Mouse (Mus musculus) inflammation-experienced regulatory T-cells, adult 6 months (primary cell): ENCODE results near the gene Cwc25. TPM values are rescaled to one million over a fixed set of nuclear protein-coding genes. Genes with fewer than 3 reads are reported as not detected.
"Not testable (repeated sequence)": the region's sequence is repeated elsewhere in the genome, so short reads cannot be mapped to it uniquely, and the experiment has no call there.

Source experiments
- ATAC-seq: one replicate; pipeline ENCODE4 v1.8.0; 2017
- polyA plus RNA-seq, 3 experiments: library from polyadenylated mRNA; unstranded; fragments of 100-300 nt; shearing (Covaris generic); gene quantifications; one replicate each; pipeline ENCODE4 v1.2.1; 2017

Cwc25 gene
- polyA plus RNA-seq, 3 experiments from 2014 or later = 23.0 to 28.1 (median 23.0) TPM

DNA sequence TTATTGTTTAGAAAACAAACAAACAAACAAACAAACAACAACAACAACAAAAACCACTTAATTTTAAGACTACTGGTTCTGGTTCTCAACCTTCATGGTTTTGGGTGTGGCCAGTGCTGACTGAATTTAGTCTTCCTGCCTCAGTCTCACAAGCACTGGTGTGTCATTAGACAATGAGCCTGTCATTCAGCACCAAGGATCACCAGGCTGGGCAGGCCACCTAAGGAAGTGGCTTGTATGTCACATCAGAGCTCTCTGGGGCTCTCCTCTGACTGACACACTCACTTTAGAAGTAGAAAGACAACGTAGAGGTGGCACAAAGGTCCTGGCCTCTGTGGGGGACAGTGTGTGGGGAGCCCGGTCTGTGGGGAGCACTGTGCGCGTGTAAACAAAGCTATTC is 47.3 kb downstream of the Cwc25 start:
- peak; percentile 58 for ATAC-seq

DNA sequence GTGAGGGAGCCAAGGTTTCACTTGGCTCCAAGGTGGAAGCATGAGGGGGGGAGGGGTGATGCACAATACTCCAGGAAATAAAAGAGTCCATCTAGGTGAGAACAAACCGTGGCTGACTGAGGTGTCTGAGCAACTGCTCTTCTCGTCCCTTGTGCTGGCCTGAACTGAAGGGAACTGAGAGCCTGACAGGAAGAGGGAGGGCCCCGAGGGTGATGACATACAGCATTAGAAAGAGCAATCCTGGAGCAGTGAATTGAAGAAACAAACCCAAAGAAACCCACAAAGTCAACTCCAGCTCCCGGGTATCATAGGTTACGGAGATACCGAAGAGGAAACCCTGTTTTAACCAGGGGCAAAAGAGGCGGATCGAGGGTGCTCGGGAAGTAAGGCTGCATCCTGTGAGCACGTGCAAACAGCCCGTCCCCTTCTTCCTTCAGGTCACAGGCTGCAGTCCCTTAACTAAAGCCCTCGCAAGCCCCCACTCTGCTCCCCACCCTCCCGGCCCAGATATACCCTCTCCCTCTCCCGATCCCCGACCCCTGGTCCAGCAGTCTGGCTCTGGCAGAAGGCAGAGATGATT is 48.0 kb downstream of the Cwc25 start:
- ATAC-seq = no peak

DNA sequence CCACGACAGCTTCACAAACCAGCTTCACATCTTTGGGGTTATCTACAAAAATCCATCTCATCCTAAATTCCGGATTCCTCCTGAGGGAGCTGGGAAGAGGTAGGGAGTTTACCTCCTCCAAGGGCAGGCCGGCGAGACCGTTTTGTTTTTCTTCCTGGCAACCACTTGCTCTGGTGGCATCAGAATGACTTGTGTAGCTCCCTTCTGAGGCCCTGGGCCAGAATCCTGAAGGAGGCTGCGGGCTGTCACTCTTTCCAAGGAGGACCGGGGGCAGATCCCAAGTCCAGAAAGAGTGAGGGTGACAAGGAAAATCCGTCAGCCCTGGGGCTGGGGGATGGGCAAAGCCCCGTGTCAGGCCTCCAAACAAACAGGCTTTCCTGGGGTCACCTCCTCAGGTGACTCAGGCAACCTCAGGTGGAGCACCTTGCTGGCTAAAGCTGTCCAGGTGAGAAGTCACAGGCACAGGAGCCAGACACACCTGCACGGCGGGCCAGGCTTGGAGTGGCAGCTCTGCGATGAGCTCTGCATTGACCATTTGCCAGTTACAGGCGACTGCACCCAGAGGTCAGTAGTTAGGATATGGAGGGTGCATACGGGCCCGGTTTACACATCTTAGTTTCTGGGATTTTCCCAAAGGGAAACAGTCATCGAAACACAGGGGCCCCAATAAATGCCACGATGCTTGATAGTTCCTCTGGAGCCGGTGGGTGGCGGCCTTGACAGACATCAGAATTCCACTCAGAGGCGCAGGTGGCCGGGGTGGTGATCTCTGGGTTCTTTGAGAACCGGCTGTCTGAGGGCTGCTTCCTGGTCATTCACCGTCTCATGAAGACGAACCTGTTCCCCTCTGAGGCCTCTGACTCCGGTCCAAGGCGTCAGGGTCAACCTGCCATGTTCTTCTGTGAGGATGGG is 48.7 kb downstream of the Cwc25 start:
- ATAC-seq = no peak

GRCm38 (mm10) chr11:97716021-97716420 is 50.3 kb downstream of the Cwc25 start:
- no peak for ATAC-seq

GRCm38 (mm10) chr11:97714784-97715760 is 51.3 kb downstream of the Cwc25 start:
- ATAC-seq = no peak

- no peak for ATAC-seq
Measured at GRCm38 (mm10) chr11:97714356-97714755, 52.0 kb downstream of the Cwc25 start.

DNA sequence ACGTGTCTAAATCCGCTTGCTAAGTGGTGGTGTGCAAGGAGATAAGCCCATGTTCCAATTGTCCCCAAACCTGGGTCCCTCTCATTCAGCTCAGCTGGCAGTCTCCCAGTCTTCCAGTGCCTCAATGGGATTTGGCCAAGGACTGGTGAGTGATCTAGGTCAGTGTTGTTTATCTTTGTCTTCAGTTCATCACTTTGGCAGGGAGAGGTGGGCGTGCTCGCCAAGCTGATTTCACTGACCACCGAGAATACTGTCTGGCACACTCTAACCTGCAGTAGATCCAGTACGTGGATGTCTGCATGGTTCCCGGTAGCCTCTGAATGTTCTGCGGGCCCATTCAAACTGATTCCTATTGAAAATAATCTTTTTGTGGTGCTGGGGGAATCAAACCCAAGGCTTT is 52.5 kb downstream of the Cwc25 start:
- no peak for ATAC-seq

DNA sequence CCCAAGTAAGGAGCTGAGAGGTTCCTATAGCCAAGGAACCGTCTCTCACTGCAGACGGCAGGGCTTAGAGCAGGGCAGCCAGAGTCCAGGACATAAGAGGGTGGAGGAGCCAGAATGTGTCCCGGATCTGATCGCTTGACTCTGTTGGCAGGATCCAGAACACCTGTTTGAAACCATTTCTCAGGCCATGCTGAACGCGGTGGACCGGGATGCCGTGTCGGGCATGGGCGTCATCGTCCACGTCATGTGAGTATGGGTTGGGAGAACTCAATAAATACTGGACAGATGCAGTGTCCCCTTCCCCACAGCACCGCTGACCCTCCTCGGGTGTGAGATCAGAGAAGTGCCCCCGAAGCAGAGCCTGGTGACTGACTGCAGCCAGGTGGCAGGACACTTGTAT is 54.1 kb downstream of the Cwc25 start:
- ATAC-seq = no peak

- ATAC-seq = no peak
Measured at GRCm38 (mm10) chr11:97711200-97711900, 55.0 kb downstream of the Cwc25 start.

DNA sequence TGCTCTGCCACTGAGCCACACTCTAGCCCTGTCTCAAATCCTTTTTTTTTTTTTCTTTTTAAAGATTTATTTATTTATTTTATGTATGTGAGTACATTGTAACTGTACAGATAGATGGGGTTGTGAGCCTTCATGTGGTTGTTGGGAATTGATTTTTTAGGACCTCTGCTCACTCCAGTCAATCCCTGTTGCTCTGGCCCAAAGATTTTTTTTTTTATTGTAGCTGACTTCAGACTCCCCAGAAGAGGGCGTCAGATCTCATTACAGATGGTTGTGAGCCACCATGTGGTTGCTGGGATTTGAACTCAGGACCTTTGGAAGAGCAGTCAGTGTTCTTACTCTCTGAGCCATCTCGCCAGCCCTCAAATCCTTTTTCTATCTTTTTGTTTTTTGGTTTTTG is 56.3 kb downstream of the Cwc25 start:
- ATAC-seq = not testable (repeated sequence)

- peak; percentile 88 for ATAC-seq
Measured at GRCm38 (mm10) chr11:97703039-97703826, 63.1 kb downstream of the Cwc25 start, which contains the start of gene Psmb3. Psmb3 (plus strand) TSS chr11:97703399.

DNA sequence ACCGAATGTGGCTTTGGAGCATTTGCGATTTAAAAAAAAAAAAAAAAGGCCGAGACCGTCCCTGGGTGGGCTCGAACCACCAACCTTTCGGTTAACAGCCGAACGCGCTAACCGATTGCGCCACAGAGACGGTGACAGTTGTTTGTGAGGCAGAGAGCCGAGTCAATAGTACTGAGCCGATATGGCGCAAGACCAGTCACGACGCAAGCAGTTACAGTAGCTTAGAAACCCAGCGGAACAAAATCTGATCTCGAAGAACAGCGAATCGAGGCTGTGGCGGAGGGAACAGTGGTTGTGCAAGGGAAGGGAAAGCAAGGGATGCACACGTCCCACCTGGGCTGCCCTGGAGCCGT is 64.0 kb downstream of the Cwc25 start:
- ATAC-seq = peak; percentile 47

DNA sequence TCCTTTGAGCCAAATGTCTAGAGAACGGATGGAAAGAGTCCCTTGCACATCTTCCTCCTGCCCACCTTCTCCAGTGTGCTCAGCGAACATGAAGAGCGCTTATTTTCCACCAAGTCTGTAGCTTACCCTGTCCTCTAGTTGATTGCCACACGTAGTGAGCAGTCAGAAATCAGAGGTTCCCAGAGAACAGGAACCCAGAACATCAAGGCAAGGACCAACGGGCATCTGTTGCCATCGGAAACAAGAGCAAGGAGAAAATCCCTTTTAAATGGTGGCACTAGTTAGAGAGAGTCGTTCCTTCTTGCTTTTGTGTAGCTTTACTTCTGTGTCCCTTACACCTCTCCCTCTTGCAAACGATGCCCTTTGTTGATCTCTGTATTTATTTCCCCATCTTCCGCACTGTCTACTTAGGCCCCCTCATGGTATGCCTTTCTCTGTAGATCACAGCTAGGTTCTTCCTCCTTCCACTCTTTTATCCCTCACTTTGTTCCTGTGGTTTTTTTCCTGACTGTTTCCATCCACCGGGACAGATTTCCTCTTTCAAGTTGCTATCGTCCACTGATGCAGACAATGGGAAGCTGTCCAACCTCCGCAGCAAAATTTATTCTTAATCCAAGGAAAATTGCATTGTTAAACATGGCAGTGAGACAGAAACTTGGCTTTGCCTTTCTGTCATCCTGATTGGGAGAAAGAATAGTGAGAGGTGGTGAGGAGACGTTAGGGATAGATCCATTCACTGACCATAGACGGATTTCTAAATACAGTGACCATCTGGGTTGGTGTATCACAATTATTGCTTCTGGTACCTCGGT is 64.6 kb downstream of the Cwc25 start:
- ATAC-seq = no peak

GRCm38 (mm10) chr11:97700746-97701580 is 65.4 kb downstream of the Cwc25 start:
- no peak for ATAC-seq

DNA sequence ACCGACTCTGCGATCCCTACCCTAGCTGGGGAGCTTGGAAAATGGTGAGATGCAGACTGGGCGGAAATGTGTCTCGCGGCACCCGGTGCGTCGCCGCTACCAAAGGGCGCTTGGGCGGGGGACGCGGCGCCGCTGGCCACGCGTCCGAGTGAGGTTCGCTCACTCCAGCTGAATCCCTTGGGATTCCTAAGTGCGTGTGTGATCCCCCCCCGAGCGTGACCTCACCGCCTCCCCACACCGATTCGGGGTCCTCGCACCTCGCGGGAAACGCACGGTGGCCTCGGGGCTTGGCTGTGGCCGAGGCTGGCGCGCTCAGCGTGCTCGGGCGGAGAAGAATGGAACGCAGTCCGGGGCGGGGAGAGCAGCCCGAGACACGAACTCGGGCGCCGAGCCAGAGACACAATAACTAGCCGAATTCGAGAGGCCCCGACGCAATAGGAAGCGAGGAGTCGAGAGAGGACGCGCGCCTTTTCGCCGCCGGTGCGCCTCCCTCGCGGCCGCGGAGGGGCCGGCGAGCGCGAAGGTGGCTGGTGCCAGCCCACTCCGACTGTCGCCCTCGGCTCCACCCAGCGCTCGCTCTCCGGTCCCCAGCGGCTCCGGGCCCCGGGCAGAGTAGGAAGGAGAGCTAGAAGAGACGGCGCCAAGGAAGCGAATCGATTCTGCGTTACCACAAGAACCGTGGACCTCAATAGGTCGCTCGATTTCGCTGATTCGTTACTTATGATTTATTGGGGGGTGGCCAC is 66.2 kb downstream of the Cwc25 start, which contains the start of gene Pcgf2:
Gene Pcgf2 (minus strand): TSS at position 495 of the 743 bp plus-strand sequence.
- ATAC-seq = peak; percentile 2

GRCm38 (mm10) chr11:97699626-97700002 is 66.7 kb downstream of the Cwc25 start:
- ATAC-seq = no peak

- ATAC-seq = no peak
Measured at GRCm38 (mm10) chr11:97698741-97699611, 67.4 kb downstream of the Cwc25 start.
